Mouse (Mus musculus): ENCODE measurements at regions not wholly inside any gene's neighbourhood (a gene's known extent, or its start where the extent isn't known, plus 50 kb on each side); places are given as distances from the start of the nearest gene placed in this dataset.
A peak's percentile ranks its signal among the peaks of the same experiment; 100 is the strongest.

DNA sequence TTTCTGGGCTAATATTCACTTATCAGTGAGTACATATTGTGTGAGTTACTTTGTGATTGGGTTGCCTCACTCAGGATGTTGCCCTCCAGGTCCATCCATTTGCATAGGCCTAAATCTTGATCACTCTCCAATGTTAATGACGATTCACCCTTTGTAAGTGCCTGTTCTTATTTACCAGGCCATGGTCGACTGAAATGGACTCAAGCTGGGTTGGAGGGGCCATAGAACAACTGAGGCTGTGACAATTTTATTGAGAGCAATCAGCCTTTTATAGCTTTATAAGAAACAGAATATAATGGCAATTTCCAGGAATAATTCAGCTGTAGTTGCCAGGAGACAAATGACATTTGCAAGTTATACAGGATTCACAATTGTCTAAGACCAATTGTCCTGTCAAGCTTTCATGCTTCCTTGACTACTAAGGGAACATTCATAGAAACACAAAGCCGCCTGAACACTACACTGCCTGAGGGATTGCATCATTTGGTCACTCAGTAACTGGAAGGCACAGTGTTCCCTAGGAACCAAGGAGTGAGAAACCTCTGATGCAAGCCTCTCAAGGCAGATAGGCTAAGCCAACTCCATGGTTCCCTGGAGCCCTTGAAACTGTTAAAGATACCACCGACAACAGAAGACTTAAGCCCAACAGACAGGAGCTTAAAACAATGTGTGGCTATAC lies 348.5 kb upstream of the Prmt6 start:
- ATAC-seq (ENCODE audit: low FRiP score) = 0 out of 2 replicates have a peak, but pooled peaks have one; percentile 60
- WGBS = 48% methylated on average over 4 of the region's 4 CpGs

DNA sequence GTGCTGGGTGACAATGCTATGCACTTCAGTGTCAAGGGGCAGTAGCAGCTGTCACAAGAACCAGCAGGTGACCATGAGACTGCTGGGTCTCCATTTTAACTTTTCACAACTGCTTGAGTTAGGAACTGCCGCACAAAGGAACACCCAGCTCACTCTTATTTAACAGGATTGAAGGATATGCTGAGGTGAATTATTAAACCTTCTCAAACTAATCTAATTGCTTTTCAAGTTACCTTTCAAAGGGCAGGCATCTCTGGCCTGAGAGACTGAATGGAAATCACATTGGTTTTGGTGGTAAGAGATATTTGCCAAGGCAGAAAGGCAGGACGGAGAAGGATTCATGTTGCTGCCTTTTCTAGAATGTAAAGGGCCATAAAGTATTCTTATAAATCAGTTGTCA lies 332.0 kb upstream of the Prmt6 start:
- H3K9ac ChIP-seq = no peak overlapping the region
- H3K36me3 ChIP-seq (replicated peaks) = no peaks in the 10 kb centered on the region

More for the DNA sequence above, 348.5 kb upstream of the Prmt6 start:
- Histone ChIP-seq H3K27ac (no peak overlapping the region), H3K27me3 (no peaks in the 10 kb centered on the region), H3K4me3 (replicated peaks) (no peak overlapping the region), H3K4me2 (no peak overlapping the region), H3K36me3 (replicated peaks) (no peaks in the 10 kb centered on the region), H3K9ac (no peak overlapping the region), H3K4me1 (no peaks in the 10 kb centered on the region), H3K9me3 (no peaks in the 10 kb centered on the region)

DNA sequence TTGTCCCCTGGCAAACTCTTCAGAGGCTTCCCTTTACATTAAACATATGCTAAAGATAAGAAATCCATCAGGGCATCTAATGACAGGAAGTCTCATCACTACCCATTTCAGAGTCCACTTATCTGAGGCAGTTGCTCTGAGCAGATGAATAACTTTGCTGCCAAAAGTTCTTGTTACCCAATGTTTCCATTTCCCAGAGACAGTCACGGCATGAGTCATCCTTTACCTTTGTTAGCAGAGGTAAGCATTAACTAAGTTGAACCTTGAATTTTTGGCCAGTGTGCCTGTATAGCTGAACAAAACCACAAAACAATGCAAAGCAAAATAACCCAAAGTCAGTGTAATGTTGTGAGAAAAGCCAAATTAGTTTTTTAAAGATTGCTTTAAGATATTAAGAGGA lies 328.5 kb upstream of the Prmt6 start:
- Histone ChIP-seq H3K27ac (no peak overlapping the region), H3K4me1 (no peaks in the 10 kb centered on the region), H3K4me2 (no peak overlapping the region), H3K9ac (no peak overlapping the region), H3K9me3 (no peaks in the 10 kb centered on the region), H3K27me3 (no peaks in the 10 kb centered on the region), H3K4me3 (replicated peaks) (no peak overlapping the region), H3K36me3 (replicated peaks) (no peaks in the 10 kb centered on the region)
- ATAC-seq (ENCODE audit: low FRiP score) = no peak
- 79% methylated on average over 1 of the region's 1 CpGs for WGBS

More for the DNA sequence above, 332.0 kb upstream of the Prmt6 start:
- Histone ChIP-seq H3K4me3 (replicated peaks) (no peak overlapping the region), H3K27ac (no peak overlapping the region), H3K9me3 (no peaks in the 10 kb centered on the region), H3K4me2 (no peak overlapping the region), H3K4me1 (no peaks in the 10 kb centered on the region), H3K27me3 (no peaks in the 10 kb centered on the region)
- ATAC-seq (ENCODE audit: low FRiP score) = no peak
- WGBS = 49% methylated on average over 2 of the region's 2 CpGs

DNA sequence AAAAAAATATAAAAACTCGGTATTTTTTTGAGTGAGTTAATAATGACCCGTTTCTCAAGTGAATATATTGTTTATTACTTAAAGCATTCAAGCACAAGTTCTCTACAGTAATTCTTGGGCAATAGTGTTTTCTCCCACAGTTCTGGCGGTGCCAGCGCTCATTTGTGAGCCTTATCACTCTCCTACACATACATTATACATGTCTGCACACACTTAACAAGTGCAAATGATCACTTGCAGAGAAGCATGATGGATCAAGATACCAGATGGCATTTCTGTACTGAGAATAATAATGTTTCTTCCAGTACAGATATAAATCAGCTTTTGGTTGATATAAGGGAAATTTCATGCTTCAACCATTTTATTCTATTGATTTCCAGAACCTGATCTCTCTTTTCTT lies 316.4 kb upstream of the Prmt6 start:
- WGBS = 79% methylated on average over 4 of the region's 4 CpGs
- Histone ChIP-seq H3K4me3 (replicated peaks) (no peak overlapping the region), H3K9ac (no peak overlapping the region), H3K9me3 (no peaks in the 10 kb centered on the region), H3K36me3 (replicated peaks) (no peaks in the 10 kb centered on the region), H3K4me1 (no peaks in the 10 kb centered on the region), H3K27me3 (no peaks in the 10 kb centered on the region), H3K4me2 (no peak overlapping the region), H3K27ac (no peak overlapping the region)
- ATAC-seq (ENCODE audit: low FRiP score) = no peak

DNA sequence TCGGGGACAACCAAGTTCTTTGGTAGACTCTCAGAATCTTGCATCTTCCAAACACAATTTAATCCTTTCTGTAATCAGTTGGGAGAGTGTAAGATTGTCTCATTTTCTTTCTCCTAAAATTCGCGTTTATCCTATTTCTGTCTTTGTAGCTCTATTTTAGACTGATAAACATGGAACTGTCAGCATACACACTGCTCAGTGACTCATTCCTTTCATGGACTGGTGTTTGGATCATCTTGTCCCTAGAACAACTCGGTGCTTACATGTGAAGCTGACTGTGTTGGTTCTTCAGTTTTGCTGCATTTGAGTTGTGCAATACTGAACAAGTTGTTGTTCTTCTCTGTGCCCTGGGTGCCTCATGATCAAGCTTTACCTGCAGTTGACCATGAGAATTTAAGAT lies 296.5 kb upstream of the Prmt6 start:
- WGBS = 86% methylated on average over 4 of the region's 4 CpGs
- Histone ChIP-seq H3K27ac (no peak overlapping the region), H3K36me3 (replicated peaks) (no peaks in the 10 kb centered on the region), H3K4me3 (replicated peaks) (no peak overlapping the region), H3K4me2 (no peak overlapping the region), H3K9me3 (no peaks in the 10 kb centered on the region), H3K4me1 (no peaks in the 10 kb centered on the region), H3K27me3 (no peaks in the 10 kb centered on the region), H3K9ac (no peak overlapping the region)
- no peak for ATAC-seq (ENCODE audit: low FRiP score)

DNA sequence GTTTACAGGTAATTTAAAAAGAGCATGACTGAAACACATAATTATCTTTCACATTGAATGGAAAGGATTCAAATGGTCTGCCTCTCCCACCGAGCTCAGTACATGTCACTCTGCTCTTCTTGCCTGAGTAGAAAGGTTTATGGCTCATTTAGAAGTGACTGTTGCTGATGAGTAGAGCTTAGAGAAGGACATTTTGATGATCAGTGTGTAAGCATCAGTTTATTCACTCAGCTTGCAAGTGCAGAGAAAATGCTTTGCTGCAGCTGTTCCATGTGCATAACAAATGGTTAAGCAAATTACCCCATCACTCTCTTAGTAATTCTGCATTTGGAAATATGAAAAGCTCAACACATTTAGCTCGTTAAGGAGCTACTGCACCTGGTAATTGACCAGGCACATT lies 287.5 kb upstream of the Prmt6 start:
- no peaks in the 10 kb centered on the region for H3K9me3 ChIP-seq
- ATAC-seq (ENCODE audit: low FRiP score) = peak; percentile 37; the same call in 1 of the 2 replicates
- H3K36me3 ChIP-seq (replicated peaks) = no peaks in the 10 kb centered on the region
- H3K27ac ChIP-seq = no peak overlapping the region
- H3K4me1 ChIP-seq = no peaks in the 10 kb centered on the region
- H3K4me3 ChIP-seq (replicated peaks) = no peak overlapping the region
- 37% methylated on average over 2 of the region's 2 CpGs for WGBS
- H3K27me3 ChIP-seq = no peaks in the 10 kb centered on the region
- H3K4me2 ChIP-seq = no peak overlapping the region
- H3K9ac ChIP-seq = no peak overlapping the region
